Mouse (Mus musculus) CH12F3 (cell line): ENCODE measurements around the gene Ss18l2.

Source experiments
- in situ Hi-C: fragments of 300-500 bp; cut with MboI; formaldehyde crosslinking; loops from 2 replicates; pipeline ENCODE4 v1.14.3; 2020; ENCODE audit warnings: low sequenced_read_pairs

The Ss18l2 gene

GRCm38 (mm10) chr9:121709898-121710583 is at the start of gene Ss18l2:
Gene Ss18l2, plus strand, starts transcription at chr9:121710329.
- in situ Hi-C loops: no loop called here

DNA sequence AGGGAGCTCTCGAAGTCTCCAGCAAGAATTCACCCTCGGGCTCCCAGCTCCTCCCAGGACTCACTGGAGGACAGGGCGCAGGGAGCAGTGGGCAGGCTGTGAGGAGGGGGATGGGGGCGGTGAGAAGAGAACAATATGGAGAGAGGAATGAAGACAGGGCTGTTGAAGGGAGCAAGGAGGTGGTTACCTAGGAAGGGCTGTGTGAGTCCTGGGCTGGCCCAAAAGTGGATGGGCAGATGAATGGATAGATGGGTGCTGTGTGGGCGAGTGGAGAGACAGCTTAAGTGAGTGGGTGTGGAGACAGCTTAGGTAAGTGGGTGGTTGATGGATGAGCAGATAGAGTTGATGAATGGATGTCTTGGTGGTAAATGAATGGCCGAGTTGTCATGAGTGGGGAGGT is 46.7 kb upstream of the Ss18l2 start:
- in situ Hi-C loops: no loop called here

DNA sequence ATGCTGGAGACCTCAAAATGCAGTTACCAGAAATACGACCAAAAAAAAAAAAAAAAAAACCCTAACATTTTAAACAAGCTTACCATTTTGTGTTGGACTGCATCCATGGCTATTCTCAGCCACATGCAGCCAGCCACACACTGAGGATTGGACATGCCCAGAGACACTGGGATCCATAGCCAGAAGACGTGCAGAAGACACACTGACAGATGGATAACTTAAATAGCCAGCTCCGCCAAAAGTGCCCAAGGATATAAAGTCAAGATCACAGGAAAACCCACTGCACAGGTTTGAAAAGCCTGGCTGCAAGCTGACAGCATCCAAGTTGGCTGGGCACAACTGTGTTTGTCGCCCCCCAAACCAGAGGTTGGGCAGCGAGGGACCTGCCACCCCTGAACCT is 46.0 kb upstream of the Ss18l2 start:
- in situ Hi-C loops: no loop called here

- in situ Hi-C loops: no loop called here
Observed at GRCm38 (mm10) chr9:121666957-121667630, 43.0 kb upstream of the Ss18l2 start.

DNA sequence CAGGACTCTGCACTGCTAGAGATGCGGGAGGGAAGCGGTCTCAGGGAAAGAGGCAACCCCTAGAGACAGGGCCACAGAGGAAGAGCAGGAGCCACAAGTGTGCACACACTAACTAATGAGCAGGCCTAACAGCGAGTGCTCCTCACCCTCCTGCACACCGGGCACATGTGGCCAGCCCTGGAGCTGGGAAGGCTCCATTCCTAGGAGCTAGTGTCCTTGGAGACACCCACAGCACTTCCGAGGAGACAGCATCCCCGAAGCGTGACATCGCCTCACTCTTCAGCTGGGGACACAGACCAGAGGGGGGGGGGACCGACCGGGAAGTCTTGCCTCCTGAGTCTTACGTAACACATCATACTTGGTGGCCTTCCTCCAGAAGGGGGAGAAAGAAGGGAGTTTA is 42.3 kb upstream of the Ss18l2 start:
- in situ Hi-C loops: no loop called here

- in situ Hi-C loops: no loop called here
Observed at GRCm38 (mm10) chr9:121669348-121669791, 40.8 kb upstream of the Ss18l2 start.

- in situ Hi-C loops: no loop called here
Observed at GRCm38 (mm10) chr9:121671300-121671699, 38.8 kb upstream of the Ss18l2 start.

DNA sequence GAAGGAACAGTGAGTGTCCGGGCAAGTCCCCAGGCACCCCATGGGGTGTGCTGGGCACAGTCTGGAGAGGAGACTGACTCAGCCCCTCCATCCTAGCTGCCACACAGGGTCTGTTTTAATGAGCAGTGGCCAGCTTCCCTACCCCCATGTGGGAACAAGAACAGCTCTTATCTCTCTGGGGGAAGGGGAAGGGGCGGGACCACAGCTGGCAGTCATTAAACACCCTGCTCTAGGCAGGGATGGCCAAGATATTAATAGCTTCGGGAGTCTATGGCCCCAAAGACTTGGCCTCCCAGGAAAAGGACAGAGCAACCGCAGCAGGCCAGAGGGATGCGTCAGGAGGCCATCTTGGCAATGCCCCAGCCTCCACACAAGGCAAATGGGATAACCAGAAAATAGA is 37.8 kb upstream of the Ss18l2 start:
- in situ Hi-C loops: no loop called here

DNA sequence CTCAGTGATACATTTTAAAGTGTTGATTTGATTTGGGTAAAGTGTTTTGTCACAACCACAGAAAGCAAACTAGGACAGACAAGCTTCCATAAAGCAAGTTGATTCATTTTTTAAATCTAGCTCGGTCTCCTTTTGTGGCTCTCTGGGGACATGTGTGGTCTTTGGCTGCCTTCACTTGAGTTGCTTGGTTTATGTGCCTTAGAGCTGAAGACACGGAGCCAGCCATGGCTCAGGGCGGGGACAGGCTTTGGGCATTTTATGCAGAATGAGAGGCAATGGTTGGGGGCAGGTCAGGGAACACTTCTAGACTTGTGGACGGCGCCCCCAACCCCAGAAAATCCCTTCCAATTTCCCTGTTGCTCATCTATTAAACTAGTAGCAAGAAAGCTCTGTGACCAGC is 36.4 kb upstream of the Ss18l2 start:
- in situ Hi-C loops: no loop called here

DNA sequence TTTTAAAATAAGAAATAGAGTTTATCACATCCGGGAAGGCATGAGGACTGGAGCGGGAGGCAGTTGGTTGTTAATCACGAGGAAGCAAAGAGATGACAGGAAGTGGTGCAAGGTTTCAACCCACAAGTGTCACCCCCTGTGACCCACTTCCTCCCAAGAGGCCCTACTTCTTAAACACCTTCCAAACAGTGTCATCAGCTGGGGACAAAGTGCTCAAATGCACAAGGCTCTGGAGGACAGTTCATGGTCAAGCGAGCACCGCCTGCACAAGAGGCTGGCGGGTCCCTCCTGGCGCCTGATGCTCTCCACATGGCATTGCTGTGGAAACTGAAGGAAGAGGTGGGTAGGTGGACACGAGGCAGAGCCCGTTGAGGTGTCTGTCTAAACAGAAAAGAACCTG is 35.1 kb upstream of the Ss18l2 start:
- in situ Hi-C loops: no loop called here

DNA sequence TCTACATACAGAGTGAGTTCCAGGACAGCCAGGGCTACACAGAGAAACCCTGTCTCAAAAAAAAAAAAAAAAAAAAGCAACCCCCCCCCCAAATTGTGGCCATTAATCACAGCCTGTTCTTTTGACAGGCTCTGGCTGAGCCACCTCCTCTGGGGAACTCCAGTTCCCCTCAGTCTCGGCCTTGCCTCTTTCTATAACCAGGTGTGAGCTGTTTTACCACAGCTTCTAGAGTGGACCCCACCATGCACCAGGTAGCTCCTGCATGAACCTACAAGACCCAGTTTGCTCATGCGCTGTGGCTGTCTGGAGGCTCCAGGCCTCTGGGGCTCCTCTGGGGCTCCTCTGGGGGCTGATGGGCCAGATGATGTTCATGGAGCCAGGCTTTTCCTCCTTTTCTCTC is 34.6 kb upstream of the Ss18l2 start:
- in situ Hi-C loops: no loop called here

DNA sequence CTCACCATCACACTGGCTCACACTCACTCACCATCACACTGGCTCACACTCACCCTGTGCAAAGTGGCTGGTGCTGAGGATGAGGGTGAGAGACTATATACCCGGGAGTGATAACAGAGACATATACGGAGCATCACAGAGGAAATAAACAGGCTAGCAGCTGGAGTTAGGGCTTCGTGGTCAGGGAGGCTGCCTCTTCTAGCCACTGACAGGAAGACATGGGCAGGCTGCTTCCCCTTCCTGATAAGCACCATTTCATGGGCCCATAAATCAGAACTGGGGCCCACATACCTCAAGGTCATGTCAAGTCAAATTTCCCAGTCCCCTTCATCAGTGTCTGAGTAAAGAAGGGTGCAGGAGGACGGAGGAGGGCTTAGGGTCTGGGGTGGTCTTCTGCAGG is 33.1 kb upstream of the Ss18l2 start:
- in situ Hi-C loops: no loop called here

DNA sequence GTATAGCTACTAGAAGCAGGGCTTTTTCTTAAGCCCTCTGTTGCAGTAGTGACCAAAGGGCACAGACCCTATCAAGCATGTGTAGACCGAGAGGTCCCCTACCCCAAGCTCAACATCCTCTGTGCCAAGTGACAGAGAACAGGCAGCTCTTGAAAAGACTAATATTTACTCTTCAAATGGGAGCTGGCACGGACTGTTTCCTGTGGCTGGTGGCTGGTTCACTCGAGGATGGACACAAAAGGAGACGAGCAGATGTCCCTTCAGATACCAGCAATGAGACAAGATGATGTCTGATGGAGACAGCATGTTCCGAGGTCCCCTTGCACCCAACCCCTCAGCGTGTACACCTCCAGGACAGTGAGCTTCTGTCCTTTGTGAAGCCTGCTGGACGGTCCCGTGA is 32.7 kb upstream of the Ss18l2 start:
- in situ Hi-C loops: no loop called here

DNA sequence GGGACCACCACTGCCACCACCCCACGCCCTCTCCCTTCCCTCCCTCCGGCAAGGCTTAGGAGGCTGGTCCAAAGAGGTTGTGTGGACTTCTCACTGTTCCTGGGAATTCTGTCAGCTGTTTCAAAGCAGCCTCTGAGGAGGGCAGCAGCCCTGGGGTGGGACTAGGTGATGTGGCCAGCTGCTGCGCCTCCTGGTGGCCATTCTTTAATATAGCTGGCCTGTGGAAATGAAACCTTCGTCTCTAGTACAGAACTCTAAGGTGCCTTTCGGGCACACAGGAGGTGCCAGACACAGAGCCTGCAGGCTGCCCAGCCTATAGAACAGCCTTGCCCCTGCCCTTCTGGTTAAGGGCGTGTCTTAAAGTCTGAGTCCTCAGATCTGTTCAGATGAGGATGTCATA is 30.6 kb upstream of the Ss18l2 start:
- in situ Hi-C loops: no loop called here

DNA sequence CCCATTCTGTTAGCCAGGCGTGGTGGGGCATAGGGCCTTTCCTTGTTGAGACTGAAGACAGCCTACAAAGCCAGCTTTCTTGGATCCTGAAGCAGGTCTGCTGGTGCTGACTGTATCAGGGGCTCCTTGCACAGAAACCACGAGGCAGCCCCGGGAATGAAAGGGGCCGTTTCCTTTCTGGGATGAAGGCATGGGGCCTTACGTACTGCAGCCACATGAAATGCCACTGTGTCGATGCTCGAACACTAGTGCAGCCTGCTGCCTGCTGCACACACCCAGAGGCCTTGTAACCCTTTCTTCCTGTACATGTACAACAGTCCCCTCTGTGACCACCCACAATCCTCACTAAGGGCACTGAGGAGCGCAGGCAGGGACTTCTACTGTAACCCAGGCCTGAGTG is 28.9 kb upstream of the Ss18l2 start:
- in situ Hi-C loops: no loop called here

GRCm38 (mm10) chr9:121682037-121682680 is 28.0 kb upstream of the Ss18l2 start:
- in situ Hi-C loops: no loop called here

DNA sequence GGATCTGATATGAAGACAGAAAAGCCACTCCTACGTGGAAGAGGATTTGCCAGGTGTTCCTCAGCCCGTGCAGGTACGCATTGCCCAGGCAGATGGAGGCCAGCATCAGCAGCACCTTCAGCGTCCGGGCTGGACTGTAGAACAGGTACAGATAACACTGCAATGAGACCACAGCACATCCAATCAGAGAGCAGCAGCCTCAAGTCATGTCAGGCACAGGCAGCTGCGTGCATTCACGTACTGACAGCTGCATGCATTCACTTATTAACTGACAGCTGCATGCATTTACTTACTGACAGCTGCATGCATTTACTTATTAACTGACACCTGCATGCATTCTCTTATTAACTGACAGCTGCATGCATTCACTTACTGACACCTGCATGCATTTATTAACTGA is 25.4 kb upstream of the Ss18l2 start:
- in situ Hi-C loops: no loop called here

- in situ Hi-C loops: no loop called here
Observed at GRCm38 (mm10) chr9:121690200-121690651, 19.9 kb upstream of the Ss18l2 start.

DNA sequence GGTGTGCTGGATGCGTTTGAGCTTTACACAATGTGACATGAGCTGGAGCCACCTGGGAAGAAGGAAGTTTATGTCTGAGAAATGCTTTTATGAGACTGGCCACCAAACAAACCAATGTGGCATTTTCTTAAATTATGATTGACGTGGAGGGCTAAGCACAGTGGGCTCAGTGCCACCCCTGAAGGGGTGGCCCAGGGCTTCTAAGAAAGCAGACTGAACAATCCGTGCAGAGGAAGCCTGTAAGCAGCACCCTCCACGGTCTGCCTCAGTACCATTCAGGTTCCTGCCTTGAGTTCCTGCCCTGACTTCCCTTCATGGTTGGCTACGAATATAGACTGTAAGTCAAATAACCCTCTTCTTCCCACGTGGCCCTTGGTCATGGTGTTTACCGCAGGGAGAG is 19.4 kb upstream of the Ss18l2 start:
- in situ Hi-C loops: no loop called here

DNA sequence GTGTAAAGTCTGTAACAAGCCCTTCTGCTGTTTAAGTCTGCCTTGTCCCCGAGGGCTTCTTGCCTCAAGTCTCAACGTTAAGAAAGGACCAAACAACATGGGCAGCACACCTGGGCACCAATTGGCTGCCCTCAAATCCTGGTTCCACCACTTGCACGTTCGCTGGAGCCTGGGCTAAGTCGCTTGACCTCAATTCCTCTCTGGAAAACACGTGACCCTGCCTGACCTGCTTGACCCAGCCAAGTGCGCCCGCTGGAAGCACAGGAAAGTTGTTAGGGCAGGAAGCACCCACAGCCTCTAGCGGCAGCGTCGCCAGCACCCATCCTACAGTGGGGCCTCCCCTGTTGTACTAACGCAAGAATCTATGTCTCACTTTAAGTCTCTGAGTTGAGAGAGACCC is 15.4 kb upstream of the Ss18l2 start:
- in situ Hi-C loops: no loop called here

GRCm38 (mm10) chr9:121696626-121697025 is 13.5 kb upstream of the Ss18l2 start:
- in situ Hi-C loops: no loop called here
